Mouse (Mus musculus) c-Kit-negative CD71-positive TER-119-positive erythroid progenitor cells, embryonic 14.5 days (primary cell): Measurements from ENCODE around the gene Clcn3.
A peak's percentile ranks its signal among the peaks of the same experiment; 100 is the strongest.

Experiments used
- DNase-seq: peaks from one replicate; pipeline ENCODE4 v3.0.0-alpha.2; 2013; ENCODE audit warnings: low read depth, low spot score

Clcn3 gene

GRCm38 (mm10) chr8:60952803-60953202, 30.3 kb downstream of the Clcn3 start:
- DNase-seq = no peak

- no peak for DNase-seq
Observed at GRCm38 (mm10) chr8:60951757-60952156, 31.3 kb downstream of the Clcn3 start.

GRCm38 (mm10) chr8:60951271-60951670, 31.8 kb downstream of the Clcn3 start:
- no peak for DNase-seq

- no peak for DNase-seq
Observed at GRCm38 (mm10) chr8:60949859-60950258, 33.2 kb downstream of the Clcn3 start.

GRCm38 (mm10) chr8:60947503-60947902, 35.6 kb downstream of the Clcn3 start:
- no peak for DNase-seq

GRCm38 (mm10) chr8:60942867-60943266, 40.2 kb downstream of the Clcn3 start:
- no peak for DNase-seq

GRCm38 (mm10) chr8:60938717-60939424, 44.2 kb downstream of the Clcn3 start:
- DNase-seq = no peak

GRCm38 (mm10) chr8:60933617-60934016, 49.5 kb downstream of the Clcn3 start:
- DNase-seq = no peak

- DNase-seq = no peak
Observed at GRCm38 (mm10) chr8:60920176-60920575, 62.9 kb downstream of the Clcn3 start.

GRCm38 (mm10) chr8:60919069-60919468, 64.0 kb downstream of the Clcn3 start:
- DNase-seq = no peak

- DNase-seq = no peak
Observed at GRCm38 (mm10) chr8:60912554-60912953, 70.5 kb downstream of the Clcn3 start.

GRCm38 (mm10) chr8:60912081-60912480, 71.0 kb downstream of the Clcn3 start:
- DNase-seq = no peak

GRCm38 (mm10) chr8:60900147-60900546, 83.0 kb downstream of the Clcn3 start:
- DNase-seq = no peak

GRCm38 (mm10) chr8:60895878-60896277, 87.2 kb downstream of the Clcn3 start:
- DNase-seq = no peak

GRCm38 (mm10) chr8:60891757-60892156, 91.3 kb downstream of the Clcn3 start:
- DNase-seq = no peak

GRCm38 (mm10) chr8:60890520-60890874, 92.6 kb downstream of the Clcn3 start:
- DNase-seq = no peak

GRCm38 (mm10) chr8:60889843-60890519, 93.1 kb downstream of the Clcn3 start, which contains the start of gene Hpf1:
Gene Hpf1 (plus strand): TSS chr8:60890418.
- peak; percentile 99 for DNase-seq

- DNase-seq = no peak
Observed at GRCm38 (mm10) chr8:60889131-60889842, 93.8 kb downstream of the Clcn3 start.

- no peak for DNase-seq
Observed at GRCm38 (mm10) chr8:60886736-60887135, 96.4 kb downstream of the Clcn3 start.

GRCm38 (mm10) chr8:60883419-60884137, 99.5 kb downstream of the Clcn3 start:
- no peak for DNase-seq

- no peak for DNase-seq
Observed at GRCm38 (mm10) chr8:60878617-60879016, 104.5 kb downstream of the Clcn3 start.
